Mouse (Mus musculus) heart, adult 2 months (tissue): Measurements from ENCODE around the gene Ksr2.

ENCODE experiments used
- CTCF ChIP-seq: fragments of 200-600 bp; IDR thresholded peaks from 2 replicates; pipeline ENCODE4 v1.8.1; 2022; ENCODE audit warnings: antibody characterized with exemption, mild to moderate bottlenecking, moderate library complexity
- EP300 ChIP-seq: fragments of 200-500 bp; IDR thresholded peaks from 2 replicates; pipeline ENCODE4 v1.6.1; 2011; ENCODE audit warnings: low read depth, low read length, control low read depth; ENCODE audit not compliant: insufficient read depth
- POLR2A ChIP-seq: fragments of 200-500 bp; IDR thresholded peaks from 2 replicates; pipeline ENCODE4 v1.6.1; 2011; ENCODE audit warnings: mild to moderate bottlenecking, low read depth, low read length, control low read depth; ENCODE audit not compliant: insufficient read depth

DNA sequence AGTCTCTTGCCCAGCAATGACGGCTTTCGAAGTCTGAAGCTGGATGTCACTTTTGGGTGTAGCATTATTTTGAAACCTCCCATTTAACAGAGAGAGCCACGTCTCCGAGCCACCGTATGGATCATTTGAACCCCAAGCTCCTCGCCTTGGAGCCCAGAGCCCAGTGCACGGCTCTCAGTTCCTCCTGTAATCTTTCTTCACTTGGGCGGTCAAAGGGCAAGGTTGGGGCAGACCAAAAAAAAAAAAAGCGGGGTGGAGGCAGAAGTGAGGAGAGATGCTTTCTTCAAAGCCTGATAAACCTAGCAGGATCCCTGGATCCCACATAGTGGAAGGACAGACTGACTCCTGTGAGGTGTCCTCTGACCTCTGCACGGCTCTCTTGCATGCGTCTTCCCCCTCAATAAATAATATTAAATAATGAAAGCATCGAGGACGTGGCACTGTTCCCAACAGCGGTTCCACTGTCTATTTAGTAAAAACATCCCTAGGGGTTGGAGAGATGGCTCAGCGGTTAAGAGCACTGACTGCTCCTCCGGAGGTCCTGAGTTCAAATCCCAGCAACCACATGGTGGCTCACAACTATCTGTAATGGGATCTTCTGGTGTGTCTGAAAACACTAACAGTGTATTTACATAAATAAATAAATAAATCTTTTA is 75.0 kb downstream of the Ksr2 start:
- no peak for TF ChIP-seq POLR2A
- no peak for TF ChIP-seq CTCF
- no peak for TF ChIP-seq EP300
